Mouse (Mus musculus): ENCODE results near the gene Pbxip1. TPM values are rescaled to one million over a fixed set of nuclear protein-coding genes. Genes with fewer than 3 reads are reported as not detected.
A peak's percentile ranks its signal among the peaks of the same experiment; 100 is the strongest.

Pbxip1 gene
- polyA plus RNA-seq, 1 experiment from 2014 or later, result 51.2 TPM

- 63% methylated on average over 20 of the region's 20 CpGs for WGBS
These were observed 50.6 kb downstream of the Pbxip1 start for GRCm38 (mm10) chr3:89486916-89487702.

GRCm38 (mm10) chr3:89490790-89491189, 54.3 kb downstream of the Pbxip1 start:
- WGBS, result 85% methylated on average over 3 of the region's 3 CpGs
- Histone ChIP-seq H3K36me3 (ENCODE audit: control insufficient read depth, insufficient read depth, low read length) (no peaks in the 10 kb centered on the region), H3K27ac (ENCODE audit: low read length) (no peak overlapping the region), H3K4me3 (replicated peaks; ENCODE audit: low read length) (no peak overlapping the region), H3K4me2 (ENCODE audit: low read depth, low read length) (no peak overlapping the region), H3K9me3 (replicated peaks; ENCODE audit: control insufficient read depth, low read length) (no peaks in the 10 kb centered on the region), H3K4me1 (ENCODE audit: control insufficient read depth, insufficient read depth, low read length) (peaks cover 5% of the 10 kb centered on the region; the same call in 1 of the 2 replicates), H3K9ac (ENCODE audit: low read length) (no peak overlapping the region), H3K27me3 (ENCODE audit: control insufficient read depth, insufficient read depth, low read length) (no peaks in the 10 kb centered on the region)
- ATAC-seq (ENCODE audit: insufficient read depth, low FRiP score), result no peak

More at GRCm38 (mm10) chr3:89486916-89487702, 50.6 kb downstream of the Pbxip1 start:
- no peak overlapping the region for H3K27ac ChIP-seq (ENCODE audit: low read length)
- H3K36me3 ChIP-seq (ENCODE audit: control insufficient read depth, insufficient read depth, low read length), result no peaks in the 10 kb centered on the region
- no peaks in the 10 kb centered on the region for H3K27me3 ChIP-seq (ENCODE audit: control insufficient read depth, insufficient read depth, low read length)
- peaks cover 5% of the 10 kb centered on the region; the same call in 1 of the 2 replicates for H3K4me1 ChIP-seq (ENCODE audit: control insufficient read depth, insufficient read depth, low read length)
- H3K9me3 ChIP-seq (replicated peaks; ENCODE audit: control insufficient read depth, low read length), result no peaks in the 10 kb centered on the region
- H3K4me3 ChIP-seq (replicated peaks; ENCODE audit: low read length), result no peak overlapping the region
- no peak overlapping the region for H3K4me2 ChIP-seq (ENCODE audit: low read depth, low read length)
- peak overlapping the region; percentile 39; the same call in 1 of the 2 replicates for H3K9ac ChIP-seq (ENCODE audit: low read length)
- no peak for ATAC-seq (ENCODE audit: insufficient read depth, low FRiP score)

GRCm38 (mm10) chr3:89491559-89491958, 55.1 kb downstream of the Pbxip1 start:
- WGBS, result 84% methylated on average over 5 of the region's 5 CpGs
- Histone ChIP-seq H3K4me2 (ENCODE audit: low read depth, low read length) (no peak overlapping the region), H3K9ac (ENCODE audit: low read length) (no peak overlapping the region), H3K4me3 (replicated peaks; ENCODE audit: low read length) (no peak overlapping the region), H3K27ac (ENCODE audit: low read length) (no peak overlapping the region), H3K9me3 (replicated peaks; ENCODE audit: control insufficient read depth, low read length) (no peaks in the 10 kb centered on the region), H3K4me1 (ENCODE audit: control insufficient read depth, insufficient read depth, low read length) (peaks cover 5% of the 10 kb centered on the region; the same call in 1 of the 2 replicates), H3K27me3 (ENCODE audit: control insufficient read depth, insufficient read depth, low read length) (no peaks in the 10 kb centered on the region), H3K36me3 (ENCODE audit: control insufficient read depth, insufficient read depth, low read length) (no peaks in the 10 kb centered on the region)
- no peak for ATAC-seq (ENCODE audit: insufficient read depth, low FRiP score)

DNA sequence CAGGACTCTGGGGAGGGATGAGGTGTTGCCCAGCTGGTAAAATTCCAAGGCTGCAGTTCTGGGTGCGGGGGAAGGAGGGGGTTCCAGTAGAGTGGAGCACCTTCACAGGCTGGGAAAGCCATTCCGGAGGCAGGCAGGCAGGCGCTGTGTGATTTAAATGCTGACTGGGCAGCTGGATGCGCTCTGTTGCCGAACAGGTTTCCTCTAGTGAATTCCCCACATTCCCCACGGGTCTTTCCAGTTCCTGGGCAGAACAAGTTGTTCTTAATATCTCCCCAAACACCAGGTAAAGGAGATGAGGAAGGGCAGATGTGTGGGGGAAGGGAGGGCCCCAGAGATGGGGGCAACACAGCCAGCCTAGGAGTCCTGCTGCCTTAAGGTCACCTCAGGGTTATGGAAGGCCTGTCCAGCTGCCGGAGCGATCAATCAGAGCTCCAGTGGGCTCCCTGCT, 56.2 kb downstream of the Pbxip1 start:
- 0 out of 2 replicates have a peak, but pooled peaks cover under 1% of the 10 kb centered on the region for H3K4me1 ChIP-seq (ENCODE audit: control insufficient read depth, insufficient read depth, low read length)
- H3K27ac ChIP-seq (ENCODE audit: low read length), result no peak overlapping the region
- H3K27me3 ChIP-seq (ENCODE audit: control insufficient read depth, insufficient read depth, low read length), result no peaks in the 10 kb centered on the region
- no peak overlapping the region for H3K4me3 ChIP-seq (replicated peaks; ENCODE audit: low read length)
- no peak overlapping the region for H3K9ac ChIP-seq (ENCODE audit: low read length)
- WGBS, result 24% methylated on average over 8 of the region's 8 CpGs
- H3K9me3 ChIP-seq (replicated peaks; ENCODE audit: control insufficient read depth, low read length), result no peaks in the 10 kb centered on the region
- no peak overlapping the region for H3K4me2 ChIP-seq (ENCODE audit: low read depth, low read length)
- ATAC-seq (ENCODE audit: insufficient read depth, low FRiP score), result no peak
- H3K36me3 ChIP-seq (ENCODE audit: control insufficient read depth, insufficient read depth, low read length), result no peaks in the 10 kb centered on the region

DNA sequence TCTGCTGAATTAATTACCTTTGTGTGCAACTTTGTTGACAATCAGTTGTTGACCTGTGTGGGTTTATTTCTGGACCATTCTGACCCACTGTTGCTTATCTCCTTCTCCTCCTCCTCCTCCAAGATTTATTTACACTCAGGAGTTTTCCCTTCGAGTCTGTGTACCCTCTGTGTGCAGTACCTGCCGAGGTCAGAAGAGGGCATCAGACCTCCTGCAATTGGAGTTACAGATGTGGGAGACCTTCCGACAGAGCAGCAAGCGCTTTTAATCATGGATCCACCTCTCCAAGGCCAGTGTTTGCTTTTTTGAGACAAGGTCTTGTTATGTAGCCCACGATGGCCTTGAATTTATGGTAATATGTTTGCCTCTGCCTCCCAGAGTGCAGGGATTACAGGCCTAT, 58.1 kb downstream of the Pbxip1 start:
- H3K9ac ChIP-seq (ENCODE audit: low read length), result no peak overlapping the region
- 84% methylated on average over 5 of the region's 5 CpGs for WGBS
- H3K4me2 ChIP-seq (ENCODE audit: low read depth, low read length), result no peak overlapping the region
- H3K36me3 ChIP-seq (ENCODE audit: control insufficient read depth, insufficient read depth, low read length), result no peaks in the 10 kb centered on the region
- H3K4me3 ChIP-seq (replicated peaks; ENCODE audit: low read length), result no peak overlapping the region
- no peaks in the 10 kb centered on the region for H3K4me1 ChIP-seq (ENCODE audit: control insufficient read depth, insufficient read depth, low read length)
- no peak overlapping the region for H3K27ac ChIP-seq (ENCODE audit: low read length)
- no peaks in the 10 kb centered on the region for H3K9me3 ChIP-seq (replicated peaks; ENCODE audit: control insufficient read depth, low read length)
- H3K27me3 ChIP-seq (ENCODE audit: control insufficient read depth, insufficient read depth, low read length), result no peaks in the 10 kb centered on the region
- ATAC-seq (ENCODE audit: insufficient read depth, low FRiP score), result no peak

GRCm38 (mm10) chr3:89496366-89496765, 59.9 kb downstream of the Pbxip1 start:
- Histone ChIP-seq H3K27me3 (ENCODE audit: control insufficient read depth, insufficient read depth, low read length) (no peaks in the 10 kb centered on the region), H3K4me1 (ENCODE audit: control insufficient read depth, insufficient read depth, low read length) (no peaks in the 10 kb centered on the region), H3K9ac (ENCODE audit: low read length) (no peak overlapping the region), H3K27ac (ENCODE audit: low read length) (no peak overlapping the region), H3K9me3 (replicated peaks; ENCODE audit: control insufficient read depth, low read length) (no peaks in the 10 kb centered on the region), H3K36me3 (ENCODE audit: control insufficient read depth, insufficient read depth, low read length) (no peaks in the 10 kb centered on the region), H3K4me3 (replicated peaks; ENCODE audit: low read length) (no peak overlapping the region), H3K4me2 (ENCODE audit: low read depth, low read length) (no peak overlapping the region)
- no peak for ATAC-seq (ENCODE audit: insufficient read depth, low FRiP score)
- WGBS, result 64% methylated on average over 3 of the region's 3 CpGs

DNA sequence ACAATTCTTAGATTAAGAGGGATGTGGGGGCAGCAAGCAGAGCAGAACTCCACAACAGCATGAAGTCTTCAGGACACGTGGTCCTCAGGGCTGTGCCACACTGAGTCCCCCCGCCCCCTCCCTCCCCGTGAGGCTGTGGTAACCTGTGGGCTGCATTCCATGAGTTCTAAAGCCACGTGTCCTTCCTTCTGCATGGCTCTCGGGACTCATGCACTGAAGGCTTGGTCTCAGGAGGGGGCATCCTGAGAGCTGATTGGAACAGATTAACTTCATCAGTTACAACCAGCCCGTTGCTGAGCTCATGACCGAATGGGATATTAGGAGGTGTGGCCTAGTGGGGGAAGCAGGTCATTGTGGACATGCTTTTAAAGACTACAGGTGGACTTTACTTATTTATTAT, 63.2 kb downstream of the Pbxip1 start:
- no peak overlapping the region for H3K27ac ChIP-seq (ENCODE audit: low read length)
- H3K9ac ChIP-seq (ENCODE audit: low read length), result no peak overlapping the region
- no peak overlapping the region for H3K4me2 ChIP-seq (ENCODE audit: low read depth, low read length)
- H3K27me3 ChIP-seq (ENCODE audit: control insufficient read depth, insufficient read depth, low read length), result no peaks in the 10 kb centered on the region
- H3K4me1 ChIP-seq (ENCODE audit: control insufficient read depth, insufficient read depth, low read length), result no peaks in the 10 kb centered on the region
- H3K36me3 ChIP-seq (ENCODE audit: control insufficient read depth, insufficient read depth, low read length), result no peaks in the 10 kb centered on the region
- no peaks in the 10 kb centered on the region for H3K9me3 ChIP-seq (replicated peaks; ENCODE audit: control insufficient read depth, low read length)
- ATAC-seq (ENCODE audit: insufficient read depth, low FRiP score), result no peak
- WGBS, result 51% methylated on average over 7 of the region's 7 CpGs
- no peak overlapping the region for H3K4me3 ChIP-seq (replicated peaks; ENCODE audit: low read length)

Other genes with a start within 250 kb of the Pbxip1 start
- gene Gba, start 233.8 kb upstream of the Pbxip1 start, polyA plus RNA-seq (2015; fragmentation: Nextera tagmentation; extraction: Ambion mirVana), result 55.4 and 63.9 TPM in 2 replicates
- 38.8 and 45.2 TPM in 2 replicates for gene Thbs3, start 221.5 kb upstream of the Pbxip1 start, polyA plus RNA-seq (2015; fragmentation: Nextera tagmentation; extraction: Ambion mirVana)
- gene Mtx1, start 209.6 kb upstream of the Pbxip1 start, polyA plus RNA-seq (2015; fragmentation: Nextera tagmentation; extraction: Ambion mirVana), result 172 and 177 TPM in 2 replicates
- 112 and 164 TPM in 2 replicates for gene Muc1, start 207.6 kb upstream of the Pbxip1 start, polyA plus RNA-seq (2015; fragmentation: Nextera tagmentation; extraction: Ambion mirVana)
- 318 and 325 TPM in 2 replicates for gene Krtcap2, start 190.7 kb upstream of the Pbxip1 start, polyA plus RNA-seq (2015; fragmentation: Nextera tagmentation; extraction: Ambion mirVana)
- gene Trim46, start 190.4 kb upstream of the Pbxip1 start, polyA plus RNA-seq (2015; fragmentation: Nextera tagmentation; extraction: Ambion mirVana), result 4.4 and 4.8 TPM in 2 replicates
- 119 and 131 TPM in 2 replicates for gene Dpm3, start 177.3 kb upstream of the Pbxip1 start, polyA plus RNA-seq (2015; fragmentation: Nextera tagmentation; extraction: Ambion mirVana)
- gene Slc50a1, start 166.1 kb upstream of the Pbxip1 start, polyA plus RNA-seq (2015; fragmentation: Nextera tagmentation; extraction: Ambion mirVana), result 81.7 and 83.1 TPM in 2 replicates
- gene Efna1, start 155.6 kb upstream of the Pbxip1 start, polyA plus RNA-seq (2015; fragmentation: Nextera tagmentation; extraction: Ambion mirVana), result 41.5 and 44.7 TPM in 2 replicates
- gene Efna3, start 113.7 kb upstream of the Pbxip1 start, polyA plus RNA-seq (2015; fragmentation: Nextera tagmentation; extraction: Ambion mirVana), result 13.0 and 16.0 TPM in 2 replicates
- gene Efna4, start 98.7 kb upstream of the Pbxip1 start, polyA plus RNA-seq (2015; fragmentation: Nextera tagmentation; extraction: Ambion mirVana), result 15.0 and 15.5 TPM in 2 replicates
- gene Adam15, start 86.7 kb upstream of the Pbxip1 start, polyA plus RNA-seq (2015; fragmentation: Nextera tagmentation; extraction: Ambion mirVana), result 61.1 and 69.5 TPM in 2 replicates
- 0.45 and 0.49 TPM in 2 replicates for gene Dcst2, start 74.7 kb upstream of the Pbxip1 start, polyA plus RNA-seq (2015; fragmentation: Nextera tagmentation; extraction: Ambion mirVana)
- gene Dcst1, start 71.5 kb upstream of the Pbxip1 start, polyA plus RNA-seq (2015; fragmentation: Nextera tagmentation; extraction: Ambion mirVana), result 0.70 and 0.89 TPM in 2 replicates
- 8.0 and 9.2 TPM in 2 replicates for gene Zbtb7b, start 41.9 kb upstream of the Pbxip1 start, polyA plus RNA-seq (2015; fragmentation: Nextera tagmentation; extraction: Ambion mirVana)
- gene Lenep, start 33.9 kb upstream of the Pbxip1 start, polyA plus RNA-seq (2015; fragmentation: Nextera tagmentation; extraction: Ambion mirVana), result not detected in 2 replicates
- gene Flad1, start 24.8 kb upstream of the Pbxip1 start, polyA plus RNA-seq (2015; fragmentation: Nextera tagmentation; extraction: Ambion mirVana), result 27.5 and 28.6 TPM in 2 replicates
- 322 and 323 TPM in 2 replicates for gene Cks1b, start 18.3 kb upstream of the Pbxip1 start, polyA plus RNA-seq (2015; fragmentation: Nextera tagmentation; extraction: Ambion mirVana)
- 96.5 and 103 TPM in 2 replicates for gene Shc1, start 18.3 kb upstream of the Pbxip1 start, polyA plus RNA-seq (2015; fragmentation: Nextera tagmentation; extraction: Ambion mirVana)
- gene Pygo2, start 6.5 kb upstream of the Pbxip1 start, polyA plus RNA-seq (2015; fragmentation: Nextera tagmentation; extraction: Ambion mirVana), result 21.1 and 23.4 TPM in 2 replicates
- 56.0 and 64.9 TPM in 2 replicates for gene Pmvk, start 17.8 kb downstream of the Pbxip1 start, polyA plus RNA-seq (2015; fragmentation: Nextera tagmentation; extraction: Ambion mirVana)
- gene Kcnn3, start 83.5 kb downstream of the Pbxip1 start, polyA plus RNA-seq (2015; fragmentation: Nextera tagmentation; extraction: Ambion mirVana), result 4.9 and 5.9 TPM in 2 replicates

Measured in stomach, embryonic 16.5 days (tissue).